Mouse (Mus musculus) small intestine, adult 2 months (tissue): ENCODE data around the gene Tcf7l1.

ENCODE experiments used
- CTCF ChIP-seq: fragments of 200-500 bp; IDR thresholded peaks from 2 replicates; pipeline ENCODE4 v1.5.1; 2012; ENCODE audit warnings: low read depth, mild to moderate bottlenecking, control low read depth, inconsistent platforms, low read length, moderate library complexity, mixed read lengths; ENCODE audit not compliant: insufficient replicate concordance, insufficient read length; ENCODE audit errors: extremely low read depth
- POLR2A ChIP-seq: fragments of 200-500 bp; IDR thresholded peaks from 2 replicates; pipeline ENCODE4 v1.6.1; 2012; ENCODE audit warnings: low read depth, mild to moderate bottlenecking, control low read depth, inconsistent platforms, low read length, moderate library complexity

DNA sequence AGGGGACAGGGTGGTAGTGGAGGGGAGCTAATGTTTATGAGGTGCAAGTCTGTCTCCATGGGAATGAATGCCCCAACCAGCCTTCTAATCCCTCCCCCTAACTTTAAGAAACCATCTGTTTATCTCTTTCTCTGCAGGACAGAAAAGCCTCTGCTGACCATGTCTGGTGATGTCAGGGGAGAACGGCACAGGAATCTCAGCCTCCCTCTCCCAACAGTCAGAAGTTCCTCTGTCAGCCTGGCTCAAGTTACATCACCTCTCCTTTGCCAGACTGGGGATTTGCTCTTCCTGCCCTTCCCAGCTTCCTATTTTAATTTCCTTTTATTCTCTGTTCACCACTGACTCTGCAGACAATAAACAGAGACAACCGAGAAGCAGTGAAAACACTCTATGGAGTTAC, 40.6 kb downstream of the Tcf7l1 start:
- no peak for TF ChIP-seq POLR2A
- TF ChIP-seq CTCF = no peak
